Mouse (Mus musculus) forelimb bud, embryonic 11.5 days (tissue): ENCODE measurements around the gene Ttc30b.
"Not testable (repeated sequence)": the region's sequence is repeated elsewhere in the genome, so short reads cannot be mapped to it uniquely, and the experiment has no call there.

Experiments
- DNase-seq: peaks from one replicate; pipeline ENCODE4 v3.0.0-alpha.2; 2012; ENCODE audit warnings: low read depth, low spot score

The Ttc30b gene

GRCm38 (mm10) chr2:75953320-75953719 is 14.9 kb upstream of the Ttc30b start:
- no peak for DNase-seq

- peak; percentile 51 for DNase-seq
Observed at GRCm38 (mm10) chr2:75950685-75951084, 12.3 kb upstream of the Ttc30b start.

GRCm38 (mm10) chr2:75937520-75938116 is 767 bp downstream of the Ttc30b start:
- not testable (repeated sequence) for DNase-seq

- not testable (repeated sequence) for DNase-seq
Observed at GRCm38 (mm10) chr2:75936685-75937084, 1.7 kb downstream of the Ttc30b start.

- peak; percentile 46 for DNase-seq
Observed at GRCm38 (mm10) chr2:75933541-75933940, 4.8 kb downstream of the Ttc30b start.

GRCm38 (mm10) chr2:75930941-75931340 is 7.4 kb downstream of the Ttc30b start:
- no peak for DNase-seq

GRCm38 (mm10) chr2:75929786-75930444 is 8.5 kb downstream of the Ttc30b start:
- no peak for DNase-seq

- no peak for DNase-seq
Observed at GRCm38 (mm10) chr2:75929141-75929540, 9.2 kb downstream of the Ttc30b start.

- no peak for DNase-seq
Observed at GRCm38 (mm10) chr2:75928011-75928410, 10.4 kb downstream of the Ttc30b start.

GRCm38 (mm10) chr2:75926061-75926460 is 12.3 kb downstream of the Ttc30b start:
- DNase-seq, result no peak

- DNase-seq, result no peak
Observed at GRCm38 (mm10) chr2:75923807-75924340, 14.5 kb downstream of the Ttc30b start.

- DNase-seq, result no peak
Observed at GRCm38 (mm10) chr2:75915040-75915439, 23.3 kb downstream of the Ttc30b start.

- no peak for DNase-seq
Observed at GRCm38 (mm10) chr2:75907142-75907541, 31.2 kb downstream of the Ttc30b start.

- DNase-seq, result no peak
Observed at GRCm38 (mm10) chr2:75901869-75902268, 36.5 kb downstream of the Ttc30b start.

- DNase-seq, result no peak
Observed at GRCm38 (mm10) chr2:75900281-75900680, 38.1 kb downstream of the Ttc30b start.

- no peak for DNase-seq
Observed at GRCm38 (mm10) chr2:75895711-75896110, 42.7 kb downstream of the Ttc30b start.

GRCm38 (mm10) chr2:75891981-75892380 is 46.4 kb downstream of the Ttc30b start:
- DNase-seq, result peak; percentile 57
